Mouse (Mus musculus) embryonic fibroblast, embryonic 13.5 days (primary cell): ENCODE results near the gene Phactr2.

Experiments used
- CTCF ChIP-seq: IDR thresholded peaks from 2 replicates; pipeline ENCODE4 v1.5.1; 2011; ENCODE audit warnings: mild to moderate bottlenecking, control low read depth, low read length, moderate library complexity, borderline replicate concordance; ENCODE audit not compliant: insufficient read depth
- POLR2A ChIP-seq: IDR thresholded peaks from 2 replicates; pipeline ENCODE4 v1.6.1; 2011; ENCODE audit warnings: low read depth, mild to moderate bottlenecking, control low read depth, low read length, moderate library complexity

- TF ChIP-seq CTCF (no peak), POLR2A (no peak)
Observed at GRCm38 (mm10) chr10:13363499-13364285, 110.5 kb downstream of the Phactr2 start.
